ENCODE assay signal across 18 mouse cellular contexts in genomic region chr8:25428761-25429160, GRCm38 (mm10).
DNase-seq lines count a peak whose midpoint lies in the region; ATAC-seq and TF ChIP-seq lines count a peak whose summit lies in the region.
"Had no signal": no experiment of that assay in that cellular context is flagged by ENCODE, and none has a peak within 500 bp of the region (broad histone marks: within the 10 kb centered on the region; RNA-seq: fewer than 3 reads in every experiment).

No protein-coding gene starts in this region.

- peaks cover 40% of the 10 kb centered on the region for H3K4me1 ChIP-seq in kidney, embryonic 16.5 days (ENCODE audit: insufficient read depth, low read length)
- H3K4me1 ChIP-seq in lung, postnatal 0 days (ENCODE audit: insufficient read depth, low read depth, low read length) = no peaks in the 10 kb centered on the region

- no peaks in the 10 kb centered on the region for H3K27me3 ChIP-seq in kidney, embryonic 16.5 days (ENCODE audit: insufficient read depth, low read length)
- H3K27me3 ChIP-seq in lung, postnatal 0 days (replicated peaks; ENCODE audit: insufficient read depth, low read length) = no peaks in the 10 kb centered on the region
- H3K27me3 ChIP-seq: embryonic facial prominence, embryonic 13.5 days had no signal

- no peak for TF ChIP-seq CTCF in lung, postnatal 0 days (IDR thresholded peaks at IDR 0.05)

- no peak for TF ChIP-seq EP300 in lung, postnatal 0 days (IDR thresholded peaks at IDR 0.05)

- DNase-seq in adrenal gland, postnatal 10 days = peak; percentile 18
- DNase-seq in adrenal gland, adult 8-10 months = no peak
- no peak for DNase-seq in kidney, postnatal 36 days
- DNase-seq in NIH3T3 (ENCODE audit: low read depth) = peak; percentile 49
- DNase-seq in gastrocnemius, postnatal 25 days = peak; percentile 54
- no peak for DNase-seq in spleen, postnatal 14 days (ENCODE audit: low spot score in 2 of 2)
- no peak for DNase-seq in lung, postnatal 0 days (ENCODE audit: low spot score)
- DNase-seq: B cell, adult 2 months; cerebellum, adult 9-10 months; forebrain, postnatal 0 days; kidney, adult 11 months; liver; lung, postnatal 14 days; thymus, postnatal 14 days had no signal

- 20% methylated on average over 2 of the region's 2 CpGs for WGBS in kidney, embryonic 16.5 days
- 67% methylated on average over 2 of the region's 2 CpGs for WGBS in lung, postnatal 0 days

- H3K4me2 ChIP-seq in kidney, embryonic 16.5 days (replicated peaks; ENCODE audit: low read depth, low read length) = no peak overlapping the region
- no peak overlapping the region for H3K4me2 ChIP-seq in lung, postnatal 0 days (replicated peaks; ENCODE audit: low read depth, low read length)
- H3K4me2 ChIP-seq: embryonic facial prominence, embryonic 13.5 days had no signal

- H3K36me3 ChIP-seq in kidney, embryonic 16.5 days (ENCODE audit: insufficient read depth, low read length) = no peaks in the 10 kb centered on the region
- no peaks in the 10 kb centered on the region for H3K36me3 ChIP-seq in lung, postnatal 0 days (ENCODE audit: insufficient read depth, low read length)
- H3K36me3 ChIP-seq: embryonic facial prominence, embryonic 13.5 days had no signal

- peaks cover 9% of the 10 kb centered on the region for H3K9me3 ChIP-seq in kidney, embryonic 16.5 days (ENCODE audit: low read length)
- no peaks in the 10 kb centered on the region for H3K9me3 ChIP-seq in lung, postnatal 0 days (ENCODE audit: low read length)

- ATAC-seq in kidney, embryonic 16.5 days (ENCODE audit: low FRiP score, low TSS enrichment) = peak; percentile 88
- ATAC-seq in lung, postnatal 0 days = no peak
- ATAC-seq: forebrain, postnatal 0 days; midbrain, embryonic 16.5 days had no signal

- H3K4me3 ChIP-seq in kidney, embryonic 16.5 days (ENCODE audit: low read length) = no peak overlapping the region
- H3K4me3 ChIP-seq in lung, postnatal 0 days (ENCODE audit: low read depth, low read length) = no peak overlapping the region
- H3K4me3 ChIP-seq: embryonic facial prominence, embryonic 13.5 days; layer of hippocampus, adult 2 months had no signal

- H3K9ac ChIP-seq in kidney, embryonic 16.5 days (replicated peaks; ENCODE audit: low read length) = peak overlapping the region; percentile 9; the same call in 1 of the 2 replicates
- H3K9ac ChIP-seq in lung, postnatal 0 days (replicated peaks; ENCODE audit: low read depth) = no peak overlapping the region
- H3K9ac ChIP-seq: embryonic facial prominence, embryonic 13.5 days; forebrain, postnatal 0 days had no signal

- H3K27ac ChIP-seq in kidney, embryonic 16.5 days (ENCODE audit: low read length) = peak overlapping the region; percentile 56
- H3K27ac ChIP-seq in lung, postnatal 0 days (ENCODE audit: low read length) = no peak overlapping the region
- H3K27ac ChIP-seq: embryonic facial prominence, embryonic 13.5 days; layer of hippocampus, adult 2 months had no signal

Comparison
In these comparisons a context has a peak if more than half of its experiments do, and no peak if none do; other contexts are left out.
1. DNase-seq: peak in adrenal gland, postnatal 10 days (single experiment), NIH3T3 (single experiment) and gastrocnemius, postnatal 25 days (single experiment); none in adrenal gland, adult 8-10 months (single experiment), kidney, postnatal 36 days (0 of 2), spleen, postnatal 14 days (0 of 2) and lung, postnatal 0 days (single experiment).